Mouse (Mus musculus) ovary, adult 10 weeks (tissue): Measurements from ENCODE around the gene Nr2e1. TPM values are rescaled to one million over a fixed set of nuclear protein-coding genes. Genes with fewer than 3 reads are reported as not detected.

Experiments used
- polyA plus RNA-seq: library from polyadenylated mRNA; stranded (reverse); fragments of 350-450 nt; fragmentation: Illumina TruSeq; extraction: RNeasy Lipid Tissue Mini Kit (QIAGEN cat#74804); gene quantifications from one replicate; pipeline ENCODE4 v1.2.3, GENCODE M21; 2014

Nr2e1 gene
- polyA plus RNA-seq: 2.7 TPM

DNA sequence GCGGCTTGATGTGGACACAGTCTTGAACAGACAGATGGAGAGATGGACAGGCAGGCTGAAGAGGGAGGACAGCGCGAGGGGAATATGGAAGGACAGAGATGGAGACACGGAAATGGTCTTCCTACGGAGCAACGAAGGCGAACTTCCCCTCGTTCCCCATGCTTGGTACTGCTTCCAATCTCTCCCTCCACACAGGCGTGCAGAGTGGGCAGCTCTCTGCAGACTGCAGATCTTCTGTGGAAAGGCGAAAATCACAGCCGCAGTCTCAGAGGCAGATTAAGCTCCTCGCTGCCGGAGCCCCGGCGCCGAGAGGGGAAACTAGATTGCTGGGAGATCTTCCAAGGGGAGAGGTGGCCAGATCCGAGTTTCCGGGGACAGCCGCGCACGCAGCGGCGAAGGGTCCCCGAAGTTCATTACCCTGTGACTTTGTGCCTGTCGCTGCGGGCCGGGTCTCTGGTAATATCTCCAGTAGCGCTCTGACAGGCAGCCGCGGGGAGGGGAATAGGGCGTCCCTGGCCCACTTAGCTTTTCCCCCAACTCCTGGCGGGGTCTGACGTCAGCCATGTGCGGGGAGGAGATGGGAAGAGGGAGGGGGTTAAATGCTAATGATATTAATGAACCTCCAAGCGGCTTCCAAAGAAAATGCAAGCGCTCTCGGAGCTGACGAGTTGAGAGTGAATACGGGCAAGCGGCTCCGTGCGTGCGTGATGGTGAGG lies at the start of gene Nr2e1, which contains the start of gene Ostm1:
Nr2e1 (minus strand) TSS at position 476 of the 716 bp plus-strand sequence.
Ostm1 (plus strand) TSS at position 666 of the 716 bp plus-strand sequence.

Other genes starting within 250 kb of the Nr2e1 start
- 6.6 TPM for gene Afg1l, start 105.1 kb downstream of the Nr2e1 start, polyA plus RNA-seq
- 202 TPM for gene Snx3, start 81.6 kb downstream of the Nr2e1 start, polyA plus RNA-seq
- 61.0 TPM for gene Ostm1, start 190 bp upstream of the Nr2e1 start, polyA plus RNA-seq
- gene Sec63, start 177.9 kb upstream of the Nr2e1 start, polyA plus RNA-seq: 189 TPM